Mouse (Mus musculus): Measurements from ENCODE around the gene Mnat1.
"Not testable (repeated sequence)": the region's sequence is repeated elsewhere in the genome, so short reads cannot be mapped to it uniquely, and the experiment has no call there.

Gene Mnat1

GRCm38 (mm10) chr12:73151038-73151437 is 27.5 kb downstream of the Mnat1 start:
- not testable (repeated sequence) for DNase-seq

- no peak for DNase-seq
These were observed 30.6 kb downstream of the Mnat1 start for GRCm38 (mm10) chr12:73154150-73154549.

- no peak for DNase-seq
These were observed 36.8 kb downstream of the Mnat1 start for GRCm38 (mm10) chr12:73160341-73160740.

GRCm38 (mm10) chr12:73162408-73163181 is 39.1 kb downstream of the Mnat1 start:
- DNase-seq: peak; percentile 28

- no peak for DNase-seq
These were observed 47.3 kb downstream of the Mnat1 start for GRCm38 (mm10) chr12:73170794-73171193.

GRCm38 (mm10) chr12:73183896-73184295 is 60.4 kb downstream of the Mnat1 start:
- no peak for DNase-seq

- no peak for DNase-seq
These were observed 73.8 kb downstream of the Mnat1 start for GRCm38 (mm10) chr12:73197363-73197762.

- no peak for DNase-seq
These were observed 74.9 kb downstream of the Mnat1 start for GRCm38 (mm10) chr12:73198451-73198850.

GRCm38 (mm10) chr12:73199375-73199774 is 75.9 kb downstream of the Mnat1 start:
- peak; percentile 57 for DNase-seq

GRCm38 (mm10) chr12:73201587-73201986 is 78.1 kb downstream of the Mnat1 start:
- DNase-seq: peak; percentile 22

- peak; percentile 77 for DNase-seq
These were observed 82.5 kb downstream of the Mnat1 start for GRCm38 (mm10) chr12:73205710-73206649.

- DNase-seq: no peak
These were observed 83.5 kb downstream of the Mnat1 start for GRCm38 (mm10) chr12:73207008-73207407.

GRCm38 (mm10) chr12:73207461-73207860 is 83.9 kb downstream of the Mnat1 start:
- no peak for DNase-seq

- DNase-seq: no peak
These were observed 85.0 kb downstream of the Mnat1 start for GRCm38 (mm10) chr12:73208518-73208917.

GRCm38 (mm10) chr12:73209117-73209516 is 85.6 kb downstream of the Mnat1 start:
- DNase-seq: no peak

GRCm38 (mm10) chr12:73210454-73210853 is 86.9 kb downstream of the Mnat1 start:
- DNase-seq: no peak

- DNase-seq: no peak
These were observed 92.3 kb downstream of the Mnat1 start for GRCm38 (mm10) chr12:73215773-73216172.

GRCm38 (mm10) chr12:73218632-73219031 is 95.1 kb downstream of the Mnat1 start:
- DNase-seq: no peak

- no peak for DNase-seq
These were observed 97.7 kb downstream of the Mnat1 start for GRCm38 (mm10) chr12:73221235-73221634.

GRCm38 (mm10) chr12:73223872-73224271 is 100.4 kb downstream of the Mnat1 start:
- DNase-seq: peak; percentile 23

GRCm38 (mm10) chr12:73228427-73228826 is 104.9 kb downstream of the Mnat1 start:
- DNase-seq: no peak

- no peak for DNase-seq
These were observed 106.7 kb downstream of the Mnat1 start for GRCm38 (mm10) chr12:73230196-73230595.

- DNase-seq: no peak
These were observed 108.0 kb downstream of the Mnat1 start for GRCm38 (mm10) chr12:73231552-73231951.

- no peak for DNase-seq
These were observed 109.1 kb downstream of the Mnat1 start for GRCm38 (mm10) chr12:73232586-73232985.
